26 mouse cellular contexts compared by ENCODE assay signal in genomic region chr10:36390062-36390461, GRCm38 (mm10).
DNase-seq lines count a peak whose midpoint lies in the region; ATAC-seq and TF ChIP-seq lines count a peak whose summit lies in the region.
"Had no signal": no experiment of that assay in that cellular context is flagged by ENCODE, and none has a peak within 500 bp of the region (broad histone marks: within the 10 kb centered on the region; RNA-seq: fewer than 3 reads in every experiment).

No protein-coding gene starts in this region.

- no peak for TF ChIP-seq CTCF in forebrain, postnatal 0 days (IDR thresholded peaks at IDR 0.05; ENCODE audit: low read depth)

- 88% methylated on average over 2 of the region's 2 CpGs for WGBS in forebrain, embryonic 14.5 days
- 94% methylated on average over 2 of the region's 2 CpGs for WGBS in forebrain, embryonic 10.5 days
- 76% methylated on average over 2 of the region's 2 CpGs for WGBS in forebrain, postnatal 0 days
- 90% methylated on average over 2 of the region's 2 CpGs for WGBS in forebrain, embryonic 13.5 days
- WGBS in lung, embryonic 15.5 days = 63% methylated on average over 2 of the region's 2 CpGs

- no peak overlapping the region for H3K4me3 ChIP-seq in forebrain, embryonic 14.5 days (ENCODE audit: low read depth, low read length)
- H3K4me3 ChIP-seq in forebrain, embryonic 10.5 days = no peak overlapping the region
- no peak overlapping the region for H3K4me3 ChIP-seq in forebrain, postnatal 0 days (ENCODE audit: low read depth, low read length)
- no peak overlapping the region for H3K4me3 ChIP-seq in forebrain, embryonic 13.5 days
- H3K4me3 ChIP-seq in lung, embryonic 15.5 days = no peak overlapping the region
- H3K4me3 ChIP-seq: embryonic facial prominence, embryonic 12.5 days; embryonic facial prominence, embryonic 15.5 days; heart, adult 2 months; heart, embryonic 10.5 days; heart, embryonic 13.5 days had no signal

- DNase-seq in forebrain, embryonic 14.5 days (ENCODE audit: low spot score) = peak; percentile 6
- DNase-seq in forebrain, embryonic 10.5 days (ENCODE audit: extremely low spot score, low spot score) = no peak
- DNase-seq in forebrain, postnatal 0 days = no peak
- DNase-seq in lung, adult 18-20 months = no peak
- peak; percentile 21 for DNase-seq in lung, postnatal 10 days
- no peak for DNase-seq in lung, postnatal 25 days (ENCODE audit: low spot score)
- DNase-seq: adrenal gland, adult 8-10 months; adrenal gland, postnatal 25 days; cerebellum, adult 18-20 months; cerebellum, adult 9-10 months; cerebellum, postnatal 14 days; gastrocnemius, postnatal 10 days; gastrocnemius, postnatal 36 days; heart, adult 2 months; heart, postnatal 14 days; heart, postnatal 4 days had no signal

- H3K27ac ChIP-seq in forebrain, embryonic 14.5 days (ENCODE audit: low read depth, low read length) = no peak overlapping the region
- no peak overlapping the region for H3K27ac ChIP-seq in forebrain, embryonic 10.5 days
- no peak overlapping the region for H3K27ac ChIP-seq in forebrain, postnatal 0 days (ENCODE audit: low read depth, low read length)
- no peak overlapping the region for H3K27ac ChIP-seq in forebrain, embryonic 13.5 days
- H3K27ac ChIP-seq in lung, embryonic 15.5 days = no peak overlapping the region
- H3K27ac ChIP-seq: embryonic facial prominence, embryonic 12.5 days; embryonic facial prominence, embryonic 15.5 days; heart, adult 2 months; heart, embryonic 10.5 days; heart, embryonic 13.5 days; hindbrain, embryonic 14.5 days; hindbrain, postnatal 0 days had no signal

- no peak overlapping the region for H3K9ac ChIP-seq in forebrain, embryonic 14.5 days (ENCODE audit: low read length)
- no peak overlapping the region for H3K9ac ChIP-seq in forebrain, postnatal 0 days
- H3K9ac ChIP-seq in forebrain, embryonic 13.5 days = no peak overlapping the region
- H3K9ac ChIP-seq in lung, embryonic 15.5 days = no peak overlapping the region
- H3K9ac ChIP-seq: embryonic facial prominence, embryonic 12.5 days; embryonic facial prominence, embryonic 15.5 days; heart, embryonic 13.5 days; hindbrain, embryonic 14.5 days had no signal

- no peaks in the 10 kb centered on the region for H3K4me1 ChIP-seq in forebrain, embryonic 14.5 days (ENCODE audit: control insufficient read depth, insufficient read depth, low read length)
- no peaks in the 10 kb centered on the region for H3K4me1 ChIP-seq in forebrain, embryonic 10.5 days
- H3K4me1 ChIP-seq in forebrain, postnatal 0 days (ENCODE audit: insufficient read depth) = no peaks in the 10 kb centered on the region
- H3K4me1 ChIP-seq in forebrain, embryonic 13.5 days = no peaks in the 10 kb centered on the region
- H3K4me1 ChIP-seq in lung, embryonic 15.5 days = no peaks in the 10 kb centered on the region
- H3K4me1 ChIP-seq: embryonic facial prominence, embryonic 12.5 days; embryonic facial prominence, embryonic 15.5 days; heart, embryonic 10.5 days; heart, embryonic 13.5 days had no signal

- H3K4me2 ChIP-seq in forebrain, embryonic 14.5 days (ENCODE audit: low read length) = no peak overlapping the region
- H3K4me2 ChIP-seq in forebrain, postnatal 0 days (ENCODE audit: low read depth) = no peak overlapping the region
- no peak overlapping the region for H3K4me2 ChIP-seq in forebrain, embryonic 13.5 days
- H3K4me2 ChIP-seq in lung, embryonic 15.5 days = no peak overlapping the region
- H3K4me2 ChIP-seq: embryonic facial prominence, embryonic 12.5 days; embryonic facial prominence, embryonic 15.5 days; heart, embryonic 13.5 days; hindbrain, embryonic 14.5 days had no signal

- no peak for ATAC-seq in forebrain, embryonic 14.5 days
- ATAC-seq in forebrain, postnatal 0 days = 0 out of 2 replicates have a peak, but pooled peaks have one; percentile 25
- ATAC-seq in forebrain, embryonic 13.5 days = no peak
- ATAC-seq in lung, embryonic 15.5 days (ENCODE audit: borderline replicate concordance, extremely low read depth, low FRiP score, low TSS enrichment) = peak; percentile 85; the same call in 1 of the 2 replicates
- ATAC-seq: activated CD4-positive, CD25-positive, alpha-beta regulatory T cell, adult 4 months; hindbrain, postnatal 0 days; inflammation-experienced regulatory T-cells, adult 6 months had no signal

- no peaks in the 10 kb centered on the region for H3K27me3 ChIP-seq in forebrain, embryonic 14.5 days (replicated peaks; ENCODE audit: control insufficient read depth, insufficient read depth, low read length)
- no peaks in the 10 kb centered on the region for H3K27me3 ChIP-seq in forebrain, embryonic 10.5 days (ENCODE audit: poor library complexity, severe bottlenecking)
- no peaks in the 10 kb centered on the region for H3K27me3 ChIP-seq in forebrain, postnatal 0 days (ENCODE audit: insufficient read depth, low read length)
- H3K27me3 ChIP-seq in forebrain, embryonic 13.5 days = no peaks in the 10 kb centered on the region
- H3K27me3 ChIP-seq in lung, embryonic 15.5 days = no peaks in the 10 kb centered on the region
- H3K27me3 ChIP-seq: embryonic facial prominence, embryonic 12.5 days; embryonic facial prominence, embryonic 15.5 days; heart, embryonic 13.5 days had no signal

- no peaks in the 10 kb centered on the region for H3K9me3 ChIP-seq in forebrain, embryonic 14.5 days (replicated peaks; ENCODE audit: control insufficient read depth, low read length)
- no peaks in the 10 kb centered on the region for H3K9me3 ChIP-seq in forebrain, embryonic 10.5 days
- no peaks in the 10 kb centered on the region for H3K9me3 ChIP-seq in forebrain, postnatal 0 days (ENCODE audit: low read length)
- no peaks in the 10 kb centered on the region for H3K9me3 ChIP-seq in forebrain, embryonic 13.5 days (replicated peaks)
- no peaks in the 10 kb centered on the region for H3K9me3 ChIP-seq in lung, embryonic 15.5 days
- H3K9me3 ChIP-seq: embryonic facial prominence, embryonic 12.5 days; embryonic facial prominence, embryonic 15.5 days; heart, embryonic 10.5 days; heart, embryonic 13.5 days had no signal

- no peaks in the 10 kb centered on the region for H3K36me3 ChIP-seq in forebrain, embryonic 14.5 days (ENCODE audit: control insufficient read depth, insufficient read depth, low read length)
- no peaks in the 10 kb centered on the region for H3K36me3 ChIP-seq in forebrain, embryonic 10.5 days (replicated peaks)
- H3K36me3 ChIP-seq in forebrain, postnatal 0 days (ENCODE audit: insufficient read depth) = no peaks in the 10 kb centered on the region
- H3K36me3 ChIP-seq in forebrain, embryonic 13.5 days (ENCODE audit: poor library complexity, severe bottlenecking) = no peaks in the 10 kb centered on the region
- H3K36me3 ChIP-seq in lung, embryonic 15.5 days = no peaks in the 10 kb centered on the region
- H3K36me3 ChIP-seq: embryonic facial prominence, embryonic 12.5 days; embryonic facial prominence, embryonic 15.5 days; heart, embryonic 10.5 days; heart, embryonic 13.5 days had no signal

Comparison
In these comparisons a context has a peak if more than half of its experiments do, and no peak if none do; other contexts are left out.
1. ATAC-seq: peak in forebrain, postnatal 0 days (single experiment) and lung, embryonic 15.5 days (single experiment); none in forebrain, embryonic 14.5 days (single experiment) and forebrain, embryonic 13.5 days (single experiment).
2. DNase-seq: peak in forebrain, embryonic 14.5 days (single experiment) and lung, postnatal 10 days (single experiment); none in forebrain, embryonic 10.5 days (single experiment), forebrain, postnatal 0 days (single experiment), lung, adult 18-20 months (0 of 2) and lung, postnatal 25 days (single experiment).